Mouse (Mus musculus): ENCODE measurements at regions not wholly inside any gene's neighbourhood (a gene's known extent, or its start where the extent isn't known, plus 50 kb on each side); places are given as distances from the start of the nearest gene placed in this dataset.

DNA sequence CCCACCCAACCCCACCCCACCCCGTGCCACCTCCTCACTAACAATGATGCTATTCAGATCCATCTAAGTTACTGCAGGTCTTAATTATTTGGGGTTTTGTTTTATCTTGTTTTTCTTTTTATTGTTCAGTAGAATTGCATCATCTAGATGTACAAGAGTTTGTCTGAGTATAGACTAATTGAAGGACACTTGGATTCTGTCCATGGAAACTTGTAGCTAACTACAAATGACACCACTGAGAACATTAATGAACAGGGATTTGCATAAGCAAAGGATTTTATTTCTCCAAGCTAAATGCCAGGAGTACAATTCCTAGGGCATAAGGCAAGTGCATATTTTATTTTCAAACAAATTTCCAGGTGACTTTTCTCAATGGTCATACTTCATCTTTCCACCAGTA is 318.4 kb upstream of the Slc7a11 start:
- DNase-seq (ENCODE audit: low read depth) = no peak

DNA sequence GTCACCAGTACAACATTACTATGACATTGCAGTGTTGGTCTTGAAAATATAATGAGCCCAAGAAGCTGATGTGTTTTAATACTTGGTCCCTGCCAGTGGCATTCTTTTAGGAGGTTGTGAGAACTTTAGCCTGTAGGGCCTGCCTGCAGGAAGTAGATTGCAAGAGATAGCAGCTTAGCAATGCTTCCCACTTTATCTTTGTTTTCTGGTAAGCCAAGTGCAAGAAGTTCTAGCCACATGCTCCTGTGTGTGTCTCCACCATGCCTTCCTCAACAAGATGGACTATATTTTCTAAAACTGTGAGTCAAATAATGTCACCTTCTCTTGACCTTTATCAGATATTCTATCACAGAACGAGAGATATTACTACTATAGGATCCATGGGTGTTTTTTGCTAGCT is 314.7 kb upstream of the Slc7a11 start:
- no peak for DNase-seq (ENCODE audit: low read depth)

DNA sequence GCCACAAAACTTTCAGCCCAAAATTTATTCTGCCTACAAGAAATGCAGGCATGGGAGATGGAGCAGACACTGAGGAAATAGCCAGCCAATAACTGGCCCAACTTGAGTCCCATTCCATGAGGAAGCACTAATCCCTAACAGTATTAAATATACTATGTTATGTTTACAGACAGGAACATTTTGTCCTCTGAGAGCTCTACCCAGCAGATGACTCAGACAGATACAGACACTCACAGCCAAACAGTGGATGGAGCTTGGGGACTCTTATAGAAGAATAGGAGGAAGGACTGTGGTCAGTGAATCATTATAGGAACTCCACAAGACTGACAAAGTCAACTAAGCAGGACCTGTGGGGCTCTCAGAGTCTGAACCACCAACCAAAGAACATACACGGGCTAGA is 293.8 kb upstream of the Slc7a11 start:
- no peak for DNase-seq (ENCODE audit: low read depth)

- DNase-seq (ENCODE audit: low read depth) = no peak
Measured at GRCm38 (mm10) chr3:50719035-50719434, 275.6 kb upstream of the Slc7a11 start.

DNA sequence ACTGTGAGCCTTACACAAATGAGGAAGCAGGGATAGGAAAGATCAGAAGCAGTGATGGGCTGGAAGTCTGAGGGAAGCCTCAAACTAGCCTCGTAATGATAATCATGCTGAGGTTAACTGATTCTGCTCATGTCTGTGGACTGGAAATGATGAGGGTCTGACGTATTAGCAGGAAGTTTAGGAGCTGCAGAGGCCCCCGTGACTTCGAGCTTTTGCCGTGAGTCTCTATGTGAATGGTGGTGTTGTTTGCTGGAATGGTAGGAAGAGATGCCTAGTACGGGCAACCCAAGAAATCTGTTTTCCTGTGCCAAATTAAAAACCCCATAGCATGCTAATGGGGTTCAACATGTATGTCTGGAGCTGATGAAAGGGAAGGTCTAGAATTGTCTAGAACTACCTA is 270.0 kb upstream of the Slc7a11 start:
- no peak for DNase-seq (ENCODE audit: low read depth)

GRCm38 (mm10) chr3:50709415-50709989 is 266.1 kb upstream of the Slc7a11 start:
- no peak for DNase-seq (ENCODE audit: low read depth)

- DNase-seq (ENCODE audit: low read depth) = no peak
Measured at GRCm38 (mm10) chr3:50706707-50707106, 263.3 kb upstream of the Slc7a11 start.

GRCm38 (mm10) chr3:50694904-50695680 is 251.7 kb upstream of the Slc7a11 start:
- DNase-seq (ENCODE audit: low read depth) = no peak

DNA sequence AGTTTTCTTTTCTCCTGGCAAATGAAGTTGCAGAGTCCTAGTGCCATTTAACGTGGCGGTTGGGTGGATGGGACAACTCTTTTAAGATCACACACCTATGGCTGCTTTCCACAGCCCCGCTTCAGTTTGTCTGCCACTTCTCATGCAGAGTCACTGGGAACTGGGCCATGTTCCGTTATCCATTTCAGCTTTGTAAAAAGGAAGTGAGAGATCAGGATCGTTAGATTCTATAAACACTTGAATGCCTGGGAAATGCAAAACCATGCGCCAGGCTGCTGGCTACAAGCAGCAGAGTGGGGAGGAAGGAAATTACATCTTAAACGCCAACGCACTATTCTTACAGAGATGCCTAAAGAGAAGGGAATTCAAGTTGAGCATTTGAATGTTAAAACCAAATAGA is 251.1 kb upstream of the Slc7a11 start:
- DNase-seq (ENCODE audit: low read depth) = no peak

DNA sequence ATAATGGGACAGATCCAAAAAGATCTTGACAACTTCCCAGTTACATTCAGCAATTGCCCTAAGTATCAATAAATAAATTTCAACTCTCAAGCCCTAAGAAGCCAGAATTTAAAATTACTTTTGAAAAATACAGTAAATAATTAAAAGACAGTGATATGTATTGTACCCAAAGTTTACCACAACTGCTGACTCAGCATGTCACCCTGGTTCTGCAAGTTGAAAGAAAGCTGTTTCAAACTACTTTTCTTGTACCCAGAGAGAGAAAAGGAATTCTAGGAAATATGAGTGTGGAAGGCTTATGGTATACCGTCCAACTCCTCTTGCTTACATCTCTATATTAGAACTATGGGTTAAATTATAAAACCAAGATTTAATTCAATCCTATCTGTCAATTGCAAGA is 248.9 kb upstream of the Slc7a11 start:
- no peak for DNase-seq (ENCODE audit: low read depth)

GRCm38 (mm10) chr3:50690750-50691149 is 247.3 kb upstream of the Slc7a11 start:
- DNase-seq (ENCODE audit: low read depth) = no peak

DNA sequence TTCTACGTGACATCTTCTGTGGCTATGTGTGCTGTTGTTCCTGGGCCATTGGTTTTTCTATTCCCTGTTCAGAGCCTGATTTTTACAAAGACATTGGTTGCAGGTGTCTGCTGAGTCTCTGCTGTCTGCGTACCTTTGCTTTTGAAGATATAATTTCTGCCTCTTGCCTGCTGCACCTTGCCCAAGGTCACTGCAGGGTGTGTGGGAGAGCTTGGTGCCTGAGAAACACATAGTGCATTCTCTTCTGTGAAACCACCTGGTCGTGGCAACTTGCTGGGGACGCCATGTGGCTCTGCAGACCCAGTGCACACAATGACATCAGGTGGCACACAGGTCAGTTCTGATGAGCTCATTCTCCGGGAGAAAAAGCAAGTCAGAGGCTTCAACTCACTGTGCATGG is 246.0 kb upstream of the Slc7a11 start:
- DNase-seq (ENCODE audit: low read depth) = no peak

DNA sequence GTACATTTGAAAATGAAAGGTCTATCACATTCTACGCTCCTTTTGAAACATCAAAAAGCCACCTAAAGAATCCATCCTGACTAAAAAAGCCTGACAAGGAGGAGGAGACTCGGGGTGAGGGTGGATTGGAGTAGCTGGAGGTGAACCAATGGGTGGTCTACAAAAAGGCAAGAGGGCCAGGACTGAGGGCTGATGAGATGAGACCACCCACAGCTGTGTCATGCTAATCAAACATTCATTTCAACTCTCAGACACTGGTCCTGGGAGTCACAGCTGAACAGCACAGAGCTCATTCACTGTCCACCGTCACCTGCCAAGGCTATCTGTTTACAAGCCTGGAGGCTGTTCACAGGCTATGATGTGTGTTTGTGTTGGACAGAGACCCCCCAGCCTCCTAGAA is 244.3 kb upstream of the Slc7a11 start:
- no peak for DNase-seq (ENCODE audit: low read depth)

- no peak for DNase-seq (ENCODE audit: low read depth)
Measured at GRCm38 (mm10) chr3:50678611-50678988, 235.2 kb upstream of the Slc7a11 start.

- DNase-seq (ENCODE audit: low read depth) = no peak
Measured at GRCm38 (mm10) chr3:50677953-50678610, 234.7 kb upstream of the Slc7a11 start.

DNA sequence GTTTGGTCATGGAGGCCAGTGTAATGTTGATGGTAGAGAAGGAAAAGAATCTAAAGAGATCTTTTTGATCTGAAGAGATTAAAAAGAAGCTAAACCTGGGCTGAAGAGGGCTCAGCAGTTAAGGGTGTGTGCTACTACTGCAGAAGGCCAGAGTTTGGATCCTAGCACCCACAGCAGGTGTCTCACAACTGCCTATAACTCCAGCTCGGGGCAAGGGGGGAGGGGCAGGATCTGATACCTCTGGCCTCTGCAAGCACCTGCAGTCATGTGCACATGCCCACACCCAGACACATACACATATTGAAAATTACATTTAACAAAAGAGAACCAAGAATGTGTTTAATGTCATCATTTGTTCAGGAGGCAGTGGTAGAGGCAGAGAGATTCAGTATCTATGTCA is 232.4 kb upstream of the Slc7a11 start:
- DNase-seq (ENCODE audit: low read depth) = no peak

- DNase-seq (ENCODE audit: low read depth) = no peak
Measured at GRCm38 (mm10) chr3:50674860-50675566, 231.6 kb upstream of the Slc7a11 start.

- no peak for DNase-seq (ENCODE audit: low read depth)
Measured at GRCm38 (mm10) chr3:50665316-50665715, 221.9 kb upstream of the Slc7a11 start.

GRCm38 (mm10) chr3:50660966-50661365 is 217.6 kb upstream of the Slc7a11 start:
- no peak for DNase-seq (ENCODE audit: low read depth)

DNA sequence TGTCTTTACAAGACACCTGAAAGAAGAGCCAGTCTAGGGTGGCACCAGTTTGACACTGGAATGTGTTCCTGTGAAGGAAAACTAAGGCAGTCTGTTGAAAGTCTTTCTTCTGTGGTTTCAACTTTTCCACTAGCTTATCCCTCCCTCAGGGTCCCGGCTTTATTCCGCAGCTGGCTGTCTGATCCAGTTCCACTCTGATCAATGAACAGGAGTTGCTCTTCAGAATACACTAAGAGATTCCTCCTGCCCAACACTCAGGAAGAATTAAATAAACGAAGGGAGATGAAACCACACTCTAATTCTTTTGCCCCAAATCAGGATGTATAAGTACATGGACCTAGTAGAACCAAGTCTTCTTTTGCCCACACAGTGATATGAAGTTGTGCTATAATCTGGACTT is 217.2 kb upstream of the Slc7a11 start:
- no peak for DNase-seq (ENCODE audit: low read depth)

DNA sequence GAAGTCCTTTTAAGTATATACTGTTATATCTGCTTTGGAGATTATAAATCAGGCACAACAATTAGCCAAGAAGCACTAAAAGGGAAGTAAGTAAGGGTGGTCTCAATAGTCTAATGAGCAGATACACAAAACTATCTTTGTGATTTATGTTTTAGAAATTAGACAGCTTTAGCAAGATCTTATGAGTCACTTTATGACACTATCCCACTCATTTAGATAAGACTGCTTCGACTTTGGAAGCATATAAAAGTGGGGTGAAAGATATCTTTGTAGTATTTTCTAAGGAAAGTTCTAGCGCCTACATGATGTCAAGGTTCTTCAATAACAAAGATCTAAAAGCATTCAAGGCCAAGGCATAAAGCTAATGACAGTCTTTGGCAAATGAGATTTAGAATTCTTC is 214.5 kb upstream of the Slc7a11 start:
- DNase-seq (ENCODE audit: low read depth) = no peak

DNA sequence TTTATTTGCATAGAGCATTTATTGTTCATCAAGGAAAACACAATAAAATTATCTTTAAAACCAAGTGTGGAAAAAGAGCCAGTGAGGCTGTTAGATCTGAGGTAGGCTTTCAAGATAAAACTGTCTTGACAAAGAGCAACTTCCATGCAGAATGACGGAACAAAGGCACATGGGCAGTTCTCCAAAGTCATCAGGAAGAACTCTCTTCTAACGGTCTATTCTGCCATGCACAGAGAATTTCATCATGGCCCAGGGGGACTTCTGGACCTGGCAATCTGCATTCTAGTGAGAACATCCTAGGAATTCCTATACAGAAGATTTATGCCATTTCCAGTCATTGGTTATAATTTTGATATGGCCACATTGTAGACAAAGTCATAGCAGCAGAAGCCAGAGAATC is 211.0 kb upstream of the Slc7a11 start:
- no peak for DNase-seq (ENCODE audit: low read depth)

GRCm38 (mm10) chr3:50652265-50652664 is 208.9 kb upstream of the Slc7a11 start:
- DNase-seq (ENCODE audit: low read depth) = no peak

Measured in gonadal fat pad, adult 2 months (tissue).